Mouse (Mus musculus) midbrain, embryonic 14.5 days (tissue): ENCODE measurements at regions not wholly inside any gene's neighbourhood (a gene's known extent, or its start where the extent isn't known, plus 50 kb on each side); places are given as distances from the start of the nearest gene placed in this dataset.

Source experiments
- ATAC-seq: fragments of 200-750 bp; cut with Nextera tagmentation; 2 replicates; pipeline ENCODE4 v1.8.0; 2017; ENCODE audit warnings: moderate number of reproducible peaks, moderate library complexity; ENCODE audit not compliant: low FRiP score, low TSS enrichment
- DNase-seq: peaks from one replicate; pipeline ENCODE4 v3.0.0-alpha.2; 2015
- H3K27ac ChIP-seq: fragments of 300-500 bp; sonication (generic); replicated peaks from 2 replicates; pipeline ENCODE4 v1.5.1; 2014; ENCODE audit warnings: mild to moderate bottlenecking, low read depth, low read length, moderate library complexity
- H3K27me3 ChIP-seq: fragments of 300-500 bp; sonication (generic); 2 replicates; pipeline ENCODE4 v1.6.1; 2014; ENCODE audit warnings: low read length, control low read depth, mixed read lengths; ENCODE audit not compliant: control insufficient read depth, insufficient read depth
- H3K36me3 ChIP-seq: fragments of 300-500 bp; sonication (generic); 2 replicates; pipeline ENCODE4 v1.6.1; 2014; ENCODE audit warnings: low read length, control low read depth; ENCODE audit not compliant: control insufficient read depth, insufficient read depth
- H3K4me1 ChIP-seq: fragments of 300-500 bp; sonication (generic); 2 replicates; pipeline ENCODE4 v1.6.1; 2014; ENCODE audit warnings: mild to moderate bottlenecking, antibody characterized with exemption, low read length, control low read depth; ENCODE audit not compliant: control insufficient read depth, insufficient read depth
- H3K4me2 ChIP-seq: fragments of 300-500 bp; sonication (generic); 2 replicates; pipeline ENCODE4 v1.6.1; 2014; ENCODE audit warnings: mild to moderate bottlenecking, low read length, moderate library complexity
- H3K4me3 ChIP-seq: fragments of 300-500 bp; sonication (generic); replicated peaks from 2 replicates; pipeline ENCODE4 v1.5.1; 2014; ENCODE audit warnings: low read depth, low read length
- H3K9ac ChIP-seq: fragments of 300-500 bp; sonication (generic); replicated peaks from 2 replicates; pipeline ENCODE4 v1.6.1; 2014; ENCODE audit warnings: mild to moderate bottlenecking, low read length, moderate library complexity
- H3K9me3 ChIP-seq: fragments of 300-500 bp; sonication (generic); 2 replicates; pipeline ENCODE4 v1.6.1; 2016; ENCODE audit warnings: low read length, control low read depth, mixed read lengths; ENCODE audit not compliant: control insufficient read depth
- WGBS: fragments of 180-500 bp; shearing (Covaris S2); extraction: QIAGEN DNeasy Blood & Tissue Kit; methylation state at CpG from one replicate; pipeline ENCODE4 v1.1.7; 2014; 5-methylcytosine and 5-hydroxymethylcytosine counted together

GRCm38 (mm10) chr13:47666470-47666869 is 544.0 kb downstream of the Rnf144b start:
- Histone ChIP-seq H3K27ac (no peak overlapping the region), H3K4me2 (no peak overlapping the region), H3K9me3 (peaks cover under 1% of the 10 kb centered on the region; the same call in 1 of the 2 replicates), H3K27me3 (no peaks in the 10 kb centered on the region), H3K36me3 (no peaks in the 10 kb centered on the region), H3K4me1 (peaks cover 10% of the 10 kb centered on the region), H3K4me3 (no peak overlapping the region), H3K9ac (no peak overlapping the region)
- ATAC-seq = no peak
- 83% methylated on average over 3 of the region's 3 CpGs for WGBS
- DNase-seq = no peak

- Histone ChIP-seq H3K9ac (no peak overlapping the region), H3K4me2 (peak overlapping the region; percentile 39), H3K27ac (peak overlapping the region; percentile 64), H3K27me3 (no peaks in the 10 kb centered on the region), H3K4me1 (peaks cover 10% of the 10 kb centered on the region), H3K36me3 (no peaks in the 10 kb centered on the region), H3K9me3 (peaks cover 3% of the 10 kb centered on the region; the same call in 1 of the 2 replicates), H3K4me3 (no peak overlapping the region)
- ATAC-seq = peak; percentile 58; the same call in 1 of the 2 replicates
- 23% methylated on average over 13 of the region's 13 CpGs for WGBS
- peak; percentile 97 for DNase-seq
These were observed 544.7 kb downstream of the Rnf144b start for GRCm38 (mm10) chr13:47666956-47667701.

DNA sequence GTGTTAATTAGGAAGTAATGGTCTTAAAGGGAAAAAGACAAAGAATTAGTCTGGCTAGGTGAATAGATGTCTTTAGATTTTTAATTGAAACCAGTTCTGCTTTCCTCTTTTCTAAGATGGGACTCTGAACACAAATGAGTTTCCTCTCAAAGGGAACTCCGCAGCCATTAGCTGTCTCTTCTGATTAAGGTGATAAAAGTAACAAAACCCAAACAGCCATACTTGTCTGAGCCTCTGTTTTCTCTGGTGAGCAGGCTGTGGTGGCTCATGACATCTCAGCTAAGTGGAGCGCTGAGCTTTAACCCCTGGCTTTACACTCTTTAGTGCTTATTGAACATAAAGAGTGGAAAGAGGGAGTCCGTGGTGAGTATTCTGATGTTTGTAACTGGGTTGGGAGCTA is 565.7 kb downstream of the Rnf144b start:
- H3K4me3 ChIP-seq = no peak overlapping the region
- H3K9ac ChIP-seq = no peak overlapping the region
- H3K4me2 ChIP-seq = no peak overlapping the region
- ATAC-seq (no peak), DNase-seq (no peak)
- no peak overlapping the region for H3K27ac ChIP-seq
- no peaks in the 10 kb centered on the region for H3K36me3 ChIP-seq
- WGBS = 72% methylated on average over 3 of the region's 3 CpGs
- no peaks in the 10 kb centered on the region for H3K9me3 ChIP-seq
- H3K27me3 ChIP-seq = no peaks in the 10 kb centered on the region
- H3K4me1 ChIP-seq = no peaks in the 10 kb centered on the region

DNA sequence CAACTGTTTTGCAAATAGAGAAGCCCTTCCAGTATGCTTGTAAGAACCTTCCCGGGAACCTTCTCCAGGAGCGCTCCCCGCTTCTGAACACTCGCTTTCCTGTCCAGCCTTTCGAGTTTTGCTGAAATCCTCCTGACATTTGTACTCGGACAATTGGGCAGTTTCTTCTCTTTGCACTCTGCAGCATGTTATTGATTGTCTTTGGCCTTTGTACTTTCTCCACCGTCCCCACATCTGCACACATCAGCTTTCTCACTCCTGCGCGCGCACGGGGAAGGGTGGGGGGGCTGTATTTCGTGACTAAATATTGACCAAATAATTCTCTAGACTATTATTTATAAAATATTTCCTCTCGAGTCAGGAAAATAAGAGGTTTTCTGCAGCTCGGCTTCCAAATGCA is 567.2 kb upstream of the Id4 start:
- no peak overlapping the region for H3K4me2 ChIP-seq
- H3K4me3 ChIP-seq = no peak overlapping the region
- H3K27ac ChIP-seq = no peak overlapping the region
- no peak overlapping the region for H3K9ac ChIP-seq
- no peaks in the 10 kb centered on the region for H3K9me3 ChIP-seq
- H3K4me1 ChIP-seq = no peaks in the 10 kb centered on the region
- DNase-seq = no peak
- WGBS = 85% methylated on average over 14 of the region's 14 CpGs
- no peaks in the 10 kb centered on the region for H3K36me3 ChIP-seq
- H3K27me3 ChIP-seq = no peaks in the 10 kb centered on the region
- no peak for ATAC-seq

DNA sequence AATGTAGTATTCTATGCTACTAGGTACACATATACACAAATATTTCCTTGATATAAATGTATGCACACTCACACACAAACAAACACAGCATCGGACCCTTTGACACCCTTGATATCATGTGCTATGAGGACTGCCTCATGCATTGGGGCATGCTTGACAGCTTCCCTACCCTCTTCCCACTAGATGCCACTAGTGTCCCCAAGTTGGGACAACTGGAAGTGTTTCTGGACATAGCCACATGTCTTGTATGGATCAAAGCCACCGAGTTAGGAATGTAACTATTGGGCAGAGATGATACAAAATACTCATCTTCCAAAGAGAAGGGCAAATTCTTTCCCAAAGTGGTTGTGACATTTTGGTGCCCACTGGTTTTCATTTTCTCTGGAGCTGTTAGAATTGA is 565.2 kb upstream of the Id4 start:
- DNase-seq (no peak), ATAC-seq (no peak)
- Histone ChIP-seq H3K4me3 (no peak overlapping the region), H3K9me3 (no peaks in the 10 kb centered on the region), H3K4me1 (no peaks in the 10 kb centered on the region), H3K9ac (no peak overlapping the region), H3K36me3 (no peaks in the 10 kb centered on the region), H3K27me3 (no peaks in the 10 kb centered on the region), H3K4me2 (no peak overlapping the region), H3K27ac (no peak overlapping the region)
- 87% methylated on average over 2 of the region's 2 CpGs for WGBS

DNA sequence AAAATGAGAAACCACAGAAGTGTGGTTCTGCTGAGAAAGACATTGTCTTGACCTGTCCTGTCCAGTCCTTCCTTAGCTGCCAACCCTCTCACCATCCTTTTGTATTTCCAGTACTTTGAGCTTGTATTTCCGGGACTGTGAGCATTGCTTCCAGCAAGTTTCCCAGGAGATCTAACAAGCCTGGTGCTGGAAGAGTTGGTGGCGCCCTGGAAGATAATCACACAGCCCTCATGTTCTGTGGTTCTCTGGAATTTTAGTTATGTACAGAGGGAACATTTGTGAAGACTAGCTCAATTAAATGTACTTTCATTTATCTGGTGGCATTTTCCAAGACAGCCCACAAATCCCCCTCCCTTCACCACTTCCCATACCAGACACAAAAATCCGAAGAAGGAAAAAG is 560.5 kb upstream of the Id4 start:
- no peaks in the 10 kb centered on the region for H3K36me3 ChIP-seq
- no peaks in the 10 kb centered on the region for H3K27me3 ChIP-seq
- 72% methylated on average over 3 of the region's 3 CpGs for WGBS
- ATAC-seq = no peak
- H3K27ac ChIP-seq = no peak overlapping the region
- H3K9me3 ChIP-seq = no peaks in the 10 kb centered on the region
- H3K4me1 ChIP-seq = no peaks in the 10 kb centered on the region
- no peak overlapping the region for H3K4me2 ChIP-seq
- no peak overlapping the region for H3K4me3 ChIP-seq
- DNase-seq = no peak
- no peak overlapping the region for H3K9ac ChIP-seq

- peak; percentile 65 for DNase-seq
- Histone ChIP-seq H3K9me3 (no peaks in the 10 kb centered on the region), H3K4me3 (no peak overlapping the region), H3K4me1 (no peaks in the 10 kb centered on the region), H3K4me2 (0 out of 2 replicates have a peak overlapping the region, but pooled peaks have one; percentile 9), H3K9ac (no peak overlapping the region), H3K27ac (no peak overlapping the region), H3K36me3 (no peaks in the 10 kb centered on the region), H3K27me3 (no peaks in the 10 kb centered on the region)
- ATAC-seq = no peak
- WGBS = 44% methylated on average over 18 of the region's 18 CpGs
These were observed 552.9 kb upstream of the Id4 start for GRCm38 (mm10) chr13:47707961-47708609.

DNA sequence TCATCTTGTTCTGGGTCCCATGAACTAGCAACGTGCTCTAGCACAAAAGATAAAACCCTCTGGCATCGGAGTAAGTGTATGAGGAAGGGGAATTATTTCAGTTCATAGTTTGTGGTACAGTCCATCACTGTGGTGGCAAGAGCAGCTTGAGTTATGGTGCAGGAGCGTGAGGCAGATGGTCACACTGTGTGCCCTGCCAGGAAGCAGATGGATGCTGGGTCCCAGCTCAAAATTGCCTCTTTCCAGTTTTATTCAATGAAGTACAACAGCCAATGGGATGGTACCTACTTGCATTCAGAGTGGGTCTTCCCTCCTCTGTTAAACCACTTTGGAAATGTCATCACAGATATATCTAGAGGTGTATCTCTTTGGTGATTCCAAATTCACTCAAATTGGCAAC is 551.7 kb upstream of the Id4 start:
- Histone ChIP-seq H3K9ac (no peak overlapping the region), H3K4me3 (no peak overlapping the region), H3K9me3 (no peaks in the 10 kb centered on the region), H3K27me3 (no peaks in the 10 kb centered on the region), H3K27ac (no peak overlapping the region), H3K36me3 (no peaks in the 10 kb centered on the region), H3K4me2 (no peak overlapping the region), H3K4me1 (no peaks in the 10 kb centered on the region)
- no peak for DNase-seq
- ATAC-seq = no peak
- WGBS = 94% methylated on average over 3 of the region's 3 CpGs

DNA sequence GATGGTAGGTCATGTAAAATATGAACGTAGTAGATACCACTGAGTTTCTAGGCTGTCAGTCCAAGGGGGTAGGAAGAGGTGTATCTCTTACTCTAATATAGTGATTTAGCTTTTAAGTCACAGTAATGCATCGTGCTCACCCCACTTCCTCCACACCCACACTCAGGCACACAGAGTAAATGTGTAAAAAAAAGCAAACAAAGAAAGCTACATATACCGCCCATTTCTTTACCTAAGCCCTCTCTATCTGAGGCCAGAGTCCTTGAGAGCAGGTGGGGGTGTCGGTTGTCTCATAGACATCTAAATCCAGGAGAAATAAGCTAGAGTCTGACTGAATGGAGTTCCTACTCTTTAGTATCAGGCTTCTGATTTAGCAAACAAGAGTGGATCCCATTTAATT is 548.5 kb upstream of the Id4 start:
- DNase-seq (no peak), ATAC-seq (no peak)
- H3K4me1 ChIP-seq = no peaks in the 10 kb centered on the region
- no peak overlapping the region for H3K4me3 ChIP-seq
- H3K9ac ChIP-seq = no peak overlapping the region
- H3K9me3 ChIP-seq = no peaks in the 10 kb centered on the region
- H3K27ac ChIP-seq = no peak overlapping the region
- H3K27me3 ChIP-seq = no peaks in the 10 kb centered on the region
- WGBS = 91% methylated on average over 4 of the region's 4 CpGs
- H3K36me3 ChIP-seq = no peaks in the 10 kb centered on the region
- H3K4me2 ChIP-seq = no peak overlapping the region
